Mouse (Mus musculus) embryonic facial prominence, embryonic 13.5 days (tissue): Measurements from ENCODE around the gene Tcte1. TPM values are rescaled to one million over a fixed set of nuclear protein-coding genes. Genes with fewer than 3 reads are reported as not detected.

ENCODE experiments used
- ATAC-seq: fragments of 200-750 bp; cut with Nextera tagmentation; 2 replicates; pipeline ENCODE4 v1.8.0; 2017; ENCODE audit warnings: low read depth; ENCODE audit not compliant: insufficient number of reproducible peaks, insufficient read depth, low FRiP score, low TSS enrichment
- H3K27ac ChIP-seq: fragments of 300-500 bp; sonication (generic); 2 replicates; pipeline ENCODE4 v1.5.1; 2015; ENCODE audit warnings: moderate library complexity, mild to moderate bottlenecking, inconsistent platforms
- H3K27me3 ChIP-seq: fragments of 300-500 bp; sonication (generic); 2 replicates; pipeline ENCODE4 v1.6.1; 2015; ENCODE audit warnings: mild to moderate bottlenecking, inconsistent platforms
- H3K36me3 ChIP-seq: fragments of 300-500 bp; sonication (generic); 2 replicates; pipeline ENCODE4 v1.6.1; 2015; ENCODE audit warnings: mild to moderate bottlenecking, inconsistent platforms
- H3K4me1 ChIP-seq: fragments of 300-500 bp; sonication (generic); 2 replicates; pipeline ENCODE4 v1.6.1; 2015; ENCODE audit warnings: inconsistent platforms
- H3K4me2 ChIP-seq: fragments of 300-500 bp; sonication (generic); 2 replicates; pipeline ENCODE4 v1.6.1; 2015; ENCODE audit warnings: moderate library complexity, mild to moderate bottlenecking, inconsistent platforms
- H3K4me3 ChIP-seq: fragments of 300-500 bp; sonication (generic); 2 replicates; pipeline ENCODE4 v1.5.1; 2015; ENCODE audit warnings: mild to moderate bottlenecking, inconsistent platforms
- H3K9ac ChIP-seq: fragments of 300-500 bp; sonication (generic); 2 replicates; pipeline ENCODE4 v1.6.1; 2015; ENCODE audit warnings: mild to moderate bottlenecking, inconsistent platforms
- H3K9me3 ChIP-seq: fragments of 300-500 bp; sonication (generic); 2 replicates; pipeline ENCODE4 v1.6.1; 2016; ENCODE audit warnings: inconsistent platforms
- WGBS: fragments of 180-500 bp; shearing (Covaris S2); methylation state at CpG from one replicate; pipeline ENCODE4 v1.1.7; 2015; ENCODE audit warnings: mixed read lengths; 5-methylcytosine and 5-hydroxymethylcytosine counted together
- polyA plus RNA-seq: library from polyadenylated mRNA; unstranded; fragments of >200 nt; fragmentation: Nextera tagmentation; extraction: Ambion mirVana; gene quantifications from 2 replicates; pipeline ENCODE4 v1.2.1, GENCODE M21; 2015

Gene Tcte1
- polyA plus RNA-seq, 1 experiment from 2014 or later: 1.0 TPM

- Histone ChIP-seq H3K4me3 (no peak overlapping the region), H3K36me3 (no peaks in the 10 kb centered on the region), H3K9ac (no peak overlapping the region), H3K27ac (no peak overlapping the region), H3K27me3 (peaks cover 5% of the 10 kb centered on the region), H3K9me3 (no peaks in the 10 kb centered on the region), H3K4me1 (0 out of 2 replicates have a peak, but pooled peaks cover 6% of the 10 kb centered on the region), H3K4me2 (no peak overlapping the region)
- no peak for ATAC-seq
- 68% methylated on average over 13 of the region's 13 CpGs for WGBS
These were observed 32.6 kb upstream of the Tcte1 start for GRCm38 (mm10) chr17:45490532-45491154.

- H3K27ac ChIP-seq: no peak overlapping the region
- H3K9me3 ChIP-seq: no peaks in the 10 kb centered on the region
- H3K9ac ChIP-seq: no peak overlapping the region
- H3K36me3 ChIP-seq: no peaks in the 10 kb centered on the region
- no peak for ATAC-seq
- H3K27me3 ChIP-seq: peaks cover 6% of the 10 kb centered on the region
- WGBS: 80% methylated on average over 11 of the region's 11 CpGs
- 0 out of 2 replicates have a peak, but pooled peaks cover 6% of the 10 kb centered on the region for H3K4me1 ChIP-seq
- no peak overlapping the region for H3K4me2 ChIP-seq
- H3K4me3 ChIP-seq: no peak overlapping the region
These were observed 27.8 kb upstream of the Tcte1 start for GRCm38 (mm10) chr17:45495398-45495797.

- H3K9ac ChIP-seq: no peak overlapping the region
- H3K27me3 ChIP-seq: peaks cover 5% of the 10 kb centered on the region
- no peak overlapping the region for H3K27ac ChIP-seq
- H3K4me3 ChIP-seq: no peak overlapping the region
- WGBS: 81% methylated on average over 13 of the region's 13 CpGs
- H3K4me2 ChIP-seq: no peak overlapping the region
- ATAC-seq: no peak
- H3K9me3 ChIP-seq: no peaks in the 10 kb centered on the region
- H3K36me3 ChIP-seq: no peaks in the 10 kb centered on the region
- 0 out of 2 replicates have a peak, but pooled peaks cover 5% of the 10 kb centered on the region for H3K4me1 ChIP-seq
These were observed 24.8 kb upstream of the Tcte1 start for GRCm38 (mm10) chr17:45498397-45498796.

- Histone ChIP-seq H3K4me1 (no peaks in the 10 kb centered on the region), H3K36me3 (no peaks in the 10 kb centered on the region), H3K27ac (no peak overlapping the region), H3K4me2 (no peak overlapping the region), H3K9ac (no peak overlapping the region), H3K4me3 (no peak overlapping the region), H3K27me3 (peaks cover 3% of the 10 kb centered on the region; the same call in 1 of the 2 replicates), H3K9me3 (no peaks in the 10 kb centered on the region)
- ATAC-seq: no peak
- 42% methylated on average over 2 of the region's 2 CpGs for WGBS
These were observed 23.7 kb upstream of the Tcte1 start for GRCm38 (mm10) chr17:45499516-45499915.

GRCm38 (mm10) chr17:45500981-45501380, 22.3 kb upstream of the Tcte1 start:
- Histone ChIP-seq H3K27ac (no peak overlapping the region), H3K27me3 (no peaks in the 10 kb centered on the region), H3K4me3 (no peak overlapping the region), H3K9ac (no peak overlapping the region), H3K4me1 (0 out of 2 replicates have a peak, but pooled peaks cover 1% of the 10 kb centered on the region), H3K4me2 (no peak overlapping the region), H3K9me3 (no peaks in the 10 kb centered on the region), H3K36me3 (no peaks in the 10 kb centered on the region)
- ATAC-seq: no peak
- WGBS: 48% methylated on average over 4 of the region's 4 CpGs

- no peak overlapping the region for H3K27ac ChIP-seq
- WGBS: 44% methylated on average over 4 of the region's 4 CpGs
- H3K27me3 ChIP-seq: no peaks in the 10 kb centered on the region
- peaks cover 10% of the 10 kb centered on the region for H3K4me1 ChIP-seq
- no peak overlapping the region for H3K4me2 ChIP-seq
- no peaks in the 10 kb centered on the region for H3K9me3 ChIP-seq
- no peaks in the 10 kb centered on the region for H3K36me3 ChIP-seq
- H3K4me3 ChIP-seq: no peak overlapping the region
- no peak overlapping the region for H3K9ac ChIP-seq
- no peak for ATAC-seq
These were observed 20.9 kb upstream of the Tcte1 start for GRCm38 (mm10) chr17:45502324-45502723.

- H3K27ac ChIP-seq: no peak overlapping the region
- no peaks in the 10 kb centered on the region for H3K9me3 ChIP-seq
- H3K9ac ChIP-seq: no peak overlapping the region
- H3K4me2 ChIP-seq: no peak overlapping the region
- H3K36me3 ChIP-seq: peaks cover 2% of the 10 kb centered on the region; the same call in 1 of the 2 replicates
- H3K27me3 ChIP-seq: no peaks in the 10 kb centered on the region
- no peak for ATAC-seq
- peaks cover 15% of the 10 kb centered on the region for H3K4me1 ChIP-seq
- H3K4me3 ChIP-seq: no peak overlapping the region
- 49% methylated on average over 5 of the region's 5 CpGs for WGBS
These were observed 19.8 kb upstream of the Tcte1 start for GRCm38 (mm10) chr17:45503301-45503973.

- Histone ChIP-seq H3K4me3 (peak overlapping the region; percentile 81; the same call in 1 of the 2 replicates), H3K4me1 (peaks cover 15% of the 10 kb centered on the region), H3K36me3 (peaks cover 23% of the 10 kb centered on the region), H3K4me2 (peak overlapping the region; percentile 56), H3K27ac (no peak overlapping the region), H3K9me3 (no peaks in the 10 kb centered on the region), H3K27me3 (no peaks in the 10 kb centered on the region), H3K9ac (peak overlapping the region; percentile 23; the same call in 1 of the 2 replicates)
- no peak for ATAC-seq
- 66% methylated on average over 6 of the region's 6 CpGs for WGBS
These were observed 17.2 kb upstream of the Tcte1 start for GRCm38 (mm10) chr17:45505941-45506465.

- H3K27me3 ChIP-seq: no peaks in the 10 kb centered on the region
- peak within 1 kb of the TSS; percentile 56 for H3K4me2 ChIP-seq
- peaks cover 30% of the 10 kb centered on the region for H3K36me3 ChIP-seq
- peak within 1 kb of the TSS; percentile 79 for H3K9ac ChIP-seq
- WGBS: under 1% methylated on average over 42 of the region's 42 CpGs
- H3K4me1 ChIP-seq: peaks cover 15% of the 10 kb centered on the region
- ATAC-seq: peak; percentile 92
- no peaks in the 10 kb centered on the region for H3K9me3 ChIP-seq
- H3K4me3 ChIP-seq: peak within 1 kb of the TSS; percentile 81
- H3K27ac ChIP-seq: peak within 1 kb of the TSS; percentile 82
These were observed 16.5 kb upstream of the Tcte1 start, which contains the start of gene Aars2 for GRCm38 (mm10) chr17:45506700-45507189. TSS of gene Aars2 (plus strand) at chr17:45506841.

GRCm38 (mm10) chr17:45510871-45511270, 12.4 kb upstream of the Tcte1 start:
- no peak overlapping the region for H3K4me2 ChIP-seq
- no peak overlapping the region for H3K9ac ChIP-seq
- no peak overlapping the region for H3K27ac ChIP-seq
- WGBS: 93% methylated on average over 4 of the region's 4 CpGs
- no peaks in the 10 kb centered on the region for H3K27me3 ChIP-seq
- no peaks in the 10 kb centered on the region for H3K9me3 ChIP-seq
- peaks cover 14% of the 10 kb centered on the region for H3K4me1 ChIP-seq
- H3K4me3 ChIP-seq: no peak overlapping the region
- H3K36me3 ChIP-seq: peaks cover 46% of the 10 kb centered on the region
- no peak for ATAC-seq

- H3K36me3 ChIP-seq: peaks cover 54% of the 10 kb centered on the region
- H3K4me2 ChIP-seq: no peak overlapping the region
- no peaks in the 10 kb centered on the region for H3K27me3 ChIP-seq
- no peak overlapping the region for H3K4me3 ChIP-seq
- H3K9ac ChIP-seq: no peak overlapping the region
- H3K27ac ChIP-seq: no peak overlapping the region
- no peak for ATAC-seq
- peaks cover 8% of the 10 kb centered on the region for H3K4me1 ChIP-seq
- no peaks in the 10 kb centered on the region for H3K9me3 ChIP-seq
- 90% methylated on average over 4 of the region's 4 CpGs for WGBS
These were observed 11.5 kb upstream of the Tcte1 start for GRCm38 (mm10) chr17:45511757-45512156.
